Mouse (Mus musculus): ENCODE measurements around the gene Ddn.

Gene Ddn

DNA sequence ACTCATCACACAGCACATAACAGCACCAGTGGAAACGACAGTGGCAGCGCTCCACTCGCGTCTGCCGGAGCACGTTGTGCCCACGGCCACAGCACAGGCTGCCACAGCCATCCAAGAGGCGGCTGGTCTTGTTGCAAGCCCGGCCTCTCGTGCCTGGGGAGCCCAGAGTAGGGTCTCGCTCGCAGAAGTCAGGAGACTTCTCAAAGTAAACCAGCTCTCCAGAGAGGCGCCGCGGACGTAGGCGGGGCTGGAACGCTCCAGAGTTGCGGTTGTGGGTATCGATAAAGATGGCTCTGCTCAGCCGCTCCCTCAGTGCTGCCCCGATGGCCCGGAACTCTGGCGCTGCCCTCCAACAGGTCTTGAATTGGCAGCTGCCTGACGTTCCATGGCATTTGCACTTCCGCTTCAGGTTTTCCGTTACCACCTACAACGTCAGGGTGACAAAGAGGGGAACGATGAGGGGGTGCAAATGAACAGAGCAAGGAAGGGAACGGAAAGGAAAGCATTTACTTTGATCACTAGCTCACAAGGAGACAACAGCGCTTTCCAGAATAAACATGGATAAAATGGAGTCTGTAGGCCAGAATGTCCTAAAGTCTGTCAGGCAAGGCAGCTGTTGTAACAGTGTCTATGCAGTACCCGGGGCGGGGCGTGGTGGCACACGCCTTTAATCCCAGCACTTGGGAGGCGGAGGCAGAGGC is 36.6 kb downstream of the Ddn start:
- peak; percentile 53 to 65 for DNase-seq

- DNase-seq = no peak
Observed at GRCm38 (mm10) chr15:98771813-98772425, 37.4 kb downstream of the Ddn start.

- no peak for DNase-seq
Observed at GRCm38 (mm10) chr15:98768259-98768658, 41.0 kb downstream of the Ddn start.

DNA sequence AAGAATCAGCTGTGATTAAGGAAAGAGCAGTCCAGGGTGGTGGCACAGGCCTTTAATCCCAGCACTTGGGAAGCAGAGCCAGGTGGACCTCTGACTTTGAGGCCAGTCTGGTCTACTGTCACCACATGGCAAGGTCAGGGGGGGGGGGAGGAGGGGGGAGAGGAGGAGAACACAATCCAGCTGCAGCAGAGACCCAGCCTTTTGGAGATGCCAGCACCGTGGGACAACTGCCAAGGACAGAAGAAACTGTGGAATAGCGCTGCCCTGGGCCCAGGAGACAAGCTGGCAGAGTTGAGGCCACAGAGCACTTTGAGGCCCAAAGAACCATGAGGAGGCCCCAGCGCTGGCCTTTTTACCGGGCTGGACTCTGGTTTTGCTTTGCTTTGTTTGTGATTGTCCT is 43.4 kb downstream of the Ddn start:
- no peak for DNase-seq

GRCm38 (mm10) chr15:98762670-98763529 is 46.4 kb downstream of the Ddn start, which contains the start of gene Arf3:
Arf3 (minus strand) TSS chr15:98763214.
- peak; percentile 98 for DNase-seq

- DNase-seq = peak; percentile 74 to 80
Observed at GRCm38 (mm10) chr15:98762201-98762621, 47.1 kb downstream of the Ddn start.

DNA sequence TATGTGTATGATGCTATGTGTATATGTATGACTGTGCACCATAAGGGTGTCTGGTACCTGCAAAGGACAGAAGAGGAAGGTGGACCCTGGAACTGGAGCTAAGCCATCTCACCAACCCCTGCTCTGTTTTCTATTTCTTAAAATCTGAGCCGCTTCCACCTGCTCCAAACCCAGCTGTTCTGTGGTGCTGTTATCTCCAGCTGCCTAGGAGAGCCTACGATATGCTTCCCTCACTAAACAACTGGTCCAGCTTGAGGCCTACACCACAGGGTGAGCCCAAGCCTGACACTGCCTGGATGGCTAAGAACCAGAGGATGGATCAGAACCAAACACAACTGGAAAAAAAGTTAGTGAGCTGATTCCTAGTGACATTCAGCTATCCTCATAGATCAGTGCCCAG is 55.2 kb downstream of the Ddn start:
- DNase-seq = no peak

Measured in thymus, adult 18-20 months (tissue).